Mouse (Mus musculus) large intestine, adult 2 months (tissue): ENCODE measurements at regions not wholly inside any gene's neighbourhood (a gene's known extent, or its start where the extent isn't known, plus 50 kb on each side); places are given as distances from the start of the nearest gene placed in this dataset.

Source experiments
- DNase-seq: peaks from one replicate; pipeline ENCODE4 v3.0.0-alpha.2; 2012; ENCODE audit warnings: low read depth, low spot score
- WGBS: fragments of 180-500 bp; shearing (Covaris S2); methylation state at CpG from one replicate; pipeline ENCODE4 v1.1.7; 2018; 5-methylcytosine and 5-hydroxymethylcytosine counted together

GRCm38 (mm10) chr2:131744957-131745356, 114.6 kb downstream of the Erv3 start:
- WGBS, result 88% methylated on average over 9 of the region's 9 CpGs
- no peak for DNase-seq

GRCm38 (mm10) chr2:131740456-131740855, 119.1 kb downstream of the Erv3 start:
- WGBS, result 38% methylated on average over 5 of the region's 5 CpGs
- no peak for DNase-seq

GRCm38 (mm10) chr2:131739022-131739421, 120.5 kb downstream of the Erv3 start:
- 35% methylated on average over 4 of the region's 4 CpGs for WGBS
- DNase-seq, result peak; percentile 27

- 60% methylated on average over 6 of the region's 6 CpGs for WGBS
- DNase-seq, result no peak
Observed at GRCm38 (mm10) chr2:131734740-131735378, 124.7 kb downstream of the Erv3 start.

GRCm38 (mm10) chr2:131726533-131726932, 133.0 kb downstream of the Erv3 start:
- WGBS, result 30% methylated on average over 3 of the region's 3 CpGs
- DNase-seq, result no peak

GRCm38 (mm10) chr2:131721631-131722545, 137.7 kb downstream of the Erv3 start:
- DNase-seq, result no peak
- WGBS, result 93% methylated on average over 6 of the region's 6 CpGs

GRCm38 (mm10) chr2:131717561-131717960, 142.0 kb downstream of the Erv3 start:
- WGBS, result 83% methylated on average over 5 of the region's 5 CpGs
- no peak for DNase-seq

GRCm38 (mm10) chr2:131716841-131717240, 142.7 kb downstream of the Erv3 start:
- DNase-seq, result no peak
- 90% methylated on average over 5 of the region's 5 CpGs for WGBS

- 78% methylated on average over 3 of the region's 3 CpGs for WGBS
- DNase-seq, result no peak
Observed at GRCm38 (mm10) chr2:131715381-131715780, 144.2 kb downstream of the Erv3 start.

GRCm38 (mm10) chr2:131711886-131712285, 147.7 kb downstream of the Erv3 start:
- DNase-seq, result no peak

GRCm38 (mm10) chr2:131706565-131706964, 144.5 kb upstream of the Adra1d start:
- 82% methylated on average over 4 of the region's 4 CpGs for WGBS
- no peak for DNase-seq

- DNase-seq, result no peak
Observed at GRCm38 (mm10) chr2:131704406-131704805, 142.3 kb upstream of the Adra1d start.

- DNase-seq, result no peak
- WGBS, result 57% methylated on average over 4 of the region's 4 CpGs
Observed at GRCm38 (mm10) chr2:131702146-131702545, 140.1 kb upstream of the Adra1d start.

GRCm38 (mm10) chr2:131699798-131700197, 137.7 kb upstream of the Adra1d start:
- WGBS, result 86% methylated on average over 3 of the region's 3 CpGs
- no peak for DNase-seq

GRCm38 (mm10) chr2:131698008-131698965, 136.2 kb upstream of the Adra1d start:
- no peak for DNase-seq
- WGBS, result 79% methylated on average over 5 of the region's 5 CpGs

- no peak for DNase-seq
- WGBS, result 45% methylated on average over 3 of the region's 3 CpGs
Observed at GRCm38 (mm10) chr2:131696307-131696706, 134.2 kb upstream of the Adra1d start.

- 76% methylated on average over 6 of the region's 6 CpGs for WGBS
- no peak for DNase-seq
Observed at GRCm38 (mm10) chr2:131689996-131690395, 127.9 kb upstream of the Adra1d start.

GRCm38 (mm10) chr2:131688282-131688681, 126.2 kb upstream of the Adra1d start:
- WGBS, result 90% methylated on average over 2 of the region's 2 CpGs

GRCm38 (mm10) chr2:131687449-131687848, 125.4 kb upstream of the Adra1d start:
- 73% methylated on average over 2 of the region's 2 CpGs for WGBS
- no peak for DNase-seq

More at GRCm38 (mm10) chr2:131688282-131688681, 126.2 kb upstream of the Adra1d start:
- no peak for DNase-seq

GRCm38 (mm10) chr2:131686748-131687147, 124.7 kb upstream of the Adra1d start:
- DNase-seq, result no peak
- 61% methylated on average over 2 of the region's 2 CpGs for WGBS
